Mouse (Mus musculus) C2C12 (cell line): ENCODE measurements around the gene Sinhcaf.
"Not testable (repeated sequence)": the region's sequence is repeated elsewhere in the genome, so short reads cannot be mapped to it uniquely, and the experiment has no call there.

ENCODE experiments used
- CTCF ChIP-seq: IDR thresholded peaks from one replicate; pipeline ENCODE4 v1.5.1; 2011; ENCODE audit not compliant: control insufficient read depth, insufficient read depth, insufficient read length
- MAX ChIP-seq: IDR thresholded peaks from one replicate; pipeline ENCODE4 v1.6.1; 2011; ENCODE audit warnings: mild to moderate bottlenecking, control low read depth
- MYOD1 ChIP-seq: IDR thresholded peaks from one replicate; pipeline ENCODE4 v1.6.1; 2011; ENCODE audit warnings: low read depth; ENCODE audit not compliant: control insufficient read depth, insufficient read length

GRCm38 (mm10) chr6:148911906-148912305, 34.4 kb downstream of the Sinhcaf start:
- not testable (repeated sequence) for TF ChIP-seq CTCF, MAX, MYOD1
